Mouse (Mus musculus) bone marrow, adult 2 months (tissue): ENCODE data around the gene Pced1a.

ENCODE experiments used
- CTCF ChIP-seq: fragments of 200-500 bp; IDR thresholded peaks from 2 replicates; pipeline ENCODE4 v1.5.1; 2011; ENCODE audit warnings: low read length, control low read depth; ENCODE audit not compliant: control insufficient read depth, insufficient read depth
- POLR2A ChIP-seq: fragments of 200-500 bp; IDR thresholded peaks from 2 replicates; pipeline ENCODE4 v1.6.1; 2011; ENCODE audit warnings: low read depth, mild to moderate bottlenecking, control low read depth, low read length, borderline replicate concordance; ENCODE audit not compliant: control insufficient read depth

GRCm38 (mm10) chr2:130397186-130397985 is 27.1 kb downstream of the Pced1a start, which contains the start of gene Cpxm1:
- TF ChIP-seq POLR2A (no peak; the same call in 1 of the 2 replicates), CTCF (no peak)
